Mouse (Mus musculus) telencephalon, adult 2 months (tissue): Measurements from ENCODE around the gene Gm5592.
"Not testable (repeated sequence)": the region's sequence is repeated elsewhere in the genome, so short reads cannot be mapped to it uniquely, and the experiment has no call there.

Experiments
- DNase-seq: peaks from one replicate; pipeline ENCODE4 v3.0.0-alpha.2; 2011; ENCODE audit warnings: low read depth, low spot score

The Gm5592 gene

GRCm38 (mm10) chr7:41153541-41153940, at the start of gene Gm5592:
Gm5592 (plus strand) TSS chr7:41153841.
- DNase-seq = not testable (repeated sequence)

DNA sequence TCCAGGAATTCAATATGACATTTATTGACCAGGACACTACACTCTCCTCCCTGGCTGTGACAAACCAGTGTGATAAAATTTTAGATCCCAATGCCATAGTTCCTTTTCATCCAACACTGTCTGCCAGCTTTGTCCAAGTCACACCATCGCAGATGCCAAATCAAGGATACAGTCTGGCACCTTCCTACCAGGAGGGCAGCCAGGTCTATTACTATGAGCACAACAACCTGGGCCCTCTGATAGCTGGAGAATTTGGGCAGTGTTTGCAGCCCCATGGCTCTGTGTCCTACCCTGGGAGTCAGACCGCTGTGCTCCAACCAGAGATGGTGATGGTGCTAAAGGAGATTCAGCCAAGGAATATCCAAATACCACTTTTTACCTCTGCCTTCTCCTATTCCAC, 2.2 kb downstream of the Gm5592 start:
- DNase-seq = not testable (repeated sequence)

DNA sequence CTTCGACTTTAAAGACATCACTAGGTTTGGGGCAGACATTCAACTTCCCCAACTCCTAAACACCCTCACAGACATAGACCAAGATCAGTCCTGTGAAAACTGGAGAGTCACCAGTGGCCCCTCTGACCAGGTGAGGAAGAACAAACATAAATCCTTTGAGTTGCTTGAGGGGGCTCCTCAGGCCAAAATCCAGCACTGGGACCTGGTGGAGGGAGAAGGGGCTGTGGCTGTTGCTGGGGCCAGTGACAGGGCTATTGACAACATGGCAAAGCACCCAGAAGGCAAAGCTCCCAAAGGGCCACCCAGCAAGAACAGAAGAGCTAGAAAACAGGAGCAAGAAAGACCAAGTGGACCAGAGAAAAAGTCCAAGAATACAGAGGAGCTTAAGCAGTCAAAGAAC, 4.2 kb downstream of the Gm5592 start:
- DNase-seq = not testable (repeated sequence)

DNA sequence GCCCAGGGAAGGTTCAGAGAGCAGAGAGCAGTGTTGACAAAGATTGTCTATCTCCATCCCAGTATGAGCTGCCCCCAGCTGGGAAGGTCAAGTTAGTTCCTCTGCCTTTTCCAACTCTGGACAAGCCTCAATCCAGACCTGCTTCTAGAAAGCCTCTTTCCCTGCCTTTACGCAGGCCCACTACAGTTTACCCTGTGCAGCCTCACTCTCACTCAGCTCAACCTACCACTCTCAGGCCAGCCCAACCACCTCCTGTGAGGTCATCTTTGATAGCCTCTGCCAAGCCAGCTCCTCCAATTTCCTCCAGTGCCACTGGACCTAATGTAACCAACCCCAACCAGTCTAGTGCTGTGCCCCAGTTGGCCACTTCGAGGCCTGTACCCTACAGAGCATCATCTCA, 4.9 kb downstream of the Gm5592 start:
- DNase-seq = not testable (repeated sequence)

DNA sequence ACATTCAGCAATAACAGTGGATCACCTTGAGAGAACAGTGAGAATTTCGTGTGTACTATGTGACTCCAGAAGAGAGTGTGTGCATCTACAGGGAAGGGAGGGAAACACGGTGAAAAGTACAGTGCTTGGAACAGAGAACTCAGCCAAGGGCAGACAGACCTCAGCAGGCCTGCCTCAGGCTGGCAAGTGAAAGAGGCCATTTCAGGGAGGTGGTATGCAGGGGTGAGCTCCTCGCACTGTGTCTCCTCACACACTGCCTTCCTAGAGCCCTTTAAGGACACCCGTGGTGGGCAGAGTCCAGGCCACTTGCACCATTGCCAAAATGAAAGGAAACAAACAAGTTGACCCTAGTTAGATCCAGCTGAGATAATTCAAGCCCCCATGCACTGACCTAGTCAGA, 40.0 kb downstream of the Gm5592 start:
- DNase-seq = no peak
